Mouse (Mus musculus) heart, embryonic 12.5 days (tissue): ENCODE data around the gene Cog2. TPM values are rescaled to one million over a fixed set of nuclear protein-coding genes. Genes with fewer than 3 reads are reported as not detected.
A peak's percentile ranks its signal among the peaks of the same experiment; 100 is the strongest.

Source experiments
- ATAC-seq: fragments of 200-750 bp; cut with Nextera tagmentation; 2 replicates; pipeline ENCODE4 v1.8.0; 2017; ENCODE audit warnings: moderate TSS enrichment, moderate library complexity; ENCODE audit not compliant: insufficient number of reproducible peaks, low FRiP score
- H3K27ac ChIP-seq: fragments of 300-500 bp; sonication (generic); 2 replicates; pipeline ENCODE4 v1.5.1; 2016; ENCODE audit warnings: mild to moderate bottlenecking, moderate library complexity; ENCODE audit not compliant: poor library complexity, severe bottlenecking
- H3K27me3 ChIP-seq: fragments of 300-500 bp; sonication (generic); replicated peaks from 2 replicates; pipeline ENCODE4 v1.6.1; 2016; ENCODE audit warnings: mild to moderate bottlenecking, moderate library complexity
- H3K36me3 ChIP-seq: fragments of 300-500 bp; sonication (generic); 2 replicates; pipeline ENCODE4 v1.6.1; 2016; ENCODE audit warnings: mild to moderate bottlenecking, moderate library complexity
- H3K4me1 ChIP-seq: fragments of 300-500 bp; sonication (generic); replicated peaks from 2 replicates; pipeline ENCODE4 v1.6.1; 2016; ENCODE audit warnings: mild to moderate bottlenecking
- H3K4me2 ChIP-seq: fragments of 300-500 bp; sonication (generic); 2 replicates; pipeline ENCODE4 v1.6.1; 2016; ENCODE audit warnings: mild to moderate bottlenecking, moderate library complexity
- H3K4me3 ChIP-seq: fragments of 300-500 bp; sonication (generic); 2 replicates; pipeline ENCODE4 v1.5.1; 2016; ENCODE audit warnings: mild to moderate bottlenecking
- H3K9ac ChIP-seq: fragments of 300-500 bp; sonication (generic); 2 replicates; pipeline ENCODE4 v1.6.1; 2016; ENCODE audit warnings: mild to moderate bottlenecking, moderate library complexity
- H3K9me3 ChIP-seq: fragments of 300-500 bp; sonication (generic); replicated peaks from 2 replicates; pipeline ENCODE4 v1.6.1; 2016; ENCODE audit warnings: mild to moderate bottlenecking, moderate library complexity
- WGBS: fragments of 180-500 bp; shearing (Covaris S2); methylation state at CpG from one replicate; pipeline ENCODE4 v1.1.7; 2016; 5-methylcytosine and 5-hydroxymethylcytosine counted together
- polyA plus RNA-seq: library from polyadenylated mRNA; unstranded; fragments of >200 nt; fragmentation: Nextera tagmentation; extraction: Ambion mirVana; gene quantifications from 2 replicates; pipeline ENCODE4 v1.2.1, GENCODE M21; 2016

The Cog2 gene
- polyA plus RNA-seq, 1 experiment from 2014 or later, result 27.0 TPM

DNA sequence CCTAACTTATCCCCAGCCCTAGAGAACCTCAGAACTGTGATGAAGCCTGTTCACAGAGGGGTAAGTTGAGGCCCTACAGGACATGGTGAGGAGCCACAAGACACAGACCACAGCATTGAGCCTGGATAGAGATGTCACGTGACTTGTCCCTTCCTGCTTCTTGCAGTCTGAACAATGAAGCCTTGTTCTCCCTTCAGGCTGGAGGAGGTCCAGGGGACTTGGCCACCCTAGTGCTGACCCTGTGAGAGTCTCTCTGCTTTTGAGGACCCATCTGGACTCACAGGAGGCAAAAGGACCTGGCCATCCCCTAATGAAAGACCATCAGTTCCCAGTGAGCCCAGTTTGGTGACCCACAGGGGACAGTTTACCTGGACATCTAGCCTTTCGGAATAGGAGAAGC is 48.5 kb downstream of the Cog2 start:
- no peaks in the 10 kb centered on the region for H3K36me3 ChIP-seq
- WGBS, result 71% methylated on average over 2 of the region's 2 CpGs
- H3K4me1 ChIP-seq, result peaks cover 29% of the 10 kb centered on the region
- no peak for ATAC-seq
- H3K9me3 ChIP-seq, result no peaks in the 10 kb centered on the region
- no peak overlapping the region for H3K9ac ChIP-seq
- peaks cover 4% of the 10 kb centered on the region; the same call in 1 of the 2 replicates for H3K27me3 ChIP-seq
- H3K4me3 ChIP-seq, result no peak overlapping the region
- H3K27ac ChIP-seq, result no peak overlapping the region
- no peak overlapping the region for H3K4me2 ChIP-seq

DNA sequence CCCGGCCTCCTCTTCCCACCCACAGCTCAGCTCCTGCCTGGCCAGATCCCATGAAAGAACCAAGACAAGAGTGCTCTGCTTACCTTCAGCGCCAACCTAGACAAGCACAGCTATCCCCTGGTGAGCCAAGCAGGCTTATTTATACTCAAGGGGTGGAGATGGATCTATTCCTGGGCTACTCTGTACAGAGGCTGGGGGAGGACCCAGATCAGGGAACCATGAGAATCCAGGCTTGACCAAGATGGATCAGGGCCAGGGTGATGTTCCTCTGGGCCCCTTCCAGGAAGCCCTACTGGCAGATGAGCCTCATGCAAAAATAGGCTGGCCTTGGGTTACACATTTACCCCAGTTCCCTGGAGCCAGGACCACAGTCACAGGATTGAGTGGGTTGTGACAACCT is 49.0 kb downstream of the Cog2 start, which contains the start of gene Agt:
Agt (minus strand) TSS at position 114 of the 400 bp plus-strand sequence.
- ATAC-seq, result no peak
- WGBS, result 65% methylated on average over 2 of the region's 2 CpGs
- Histone ChIP-seq H3K36me3 (no peaks in the 10 kb centered on the region), H3K9ac (no peak within 1 kb of the TSS), H3K9me3 (no peaks in the 10 kb centered on the region), H3K27me3 (peaks cover 4% of the 10 kb centered on the region; the same call in 1 of the 2 replicates), H3K27ac (no peak within 1 kb of the TSS), H3K4me1 (peaks cover 29% of the 10 kb centered on the region), H3K4me2 (no peak within 1 kb of the TSS), H3K4me3 (no peak within 1 kb of the TSS)

DNA sequence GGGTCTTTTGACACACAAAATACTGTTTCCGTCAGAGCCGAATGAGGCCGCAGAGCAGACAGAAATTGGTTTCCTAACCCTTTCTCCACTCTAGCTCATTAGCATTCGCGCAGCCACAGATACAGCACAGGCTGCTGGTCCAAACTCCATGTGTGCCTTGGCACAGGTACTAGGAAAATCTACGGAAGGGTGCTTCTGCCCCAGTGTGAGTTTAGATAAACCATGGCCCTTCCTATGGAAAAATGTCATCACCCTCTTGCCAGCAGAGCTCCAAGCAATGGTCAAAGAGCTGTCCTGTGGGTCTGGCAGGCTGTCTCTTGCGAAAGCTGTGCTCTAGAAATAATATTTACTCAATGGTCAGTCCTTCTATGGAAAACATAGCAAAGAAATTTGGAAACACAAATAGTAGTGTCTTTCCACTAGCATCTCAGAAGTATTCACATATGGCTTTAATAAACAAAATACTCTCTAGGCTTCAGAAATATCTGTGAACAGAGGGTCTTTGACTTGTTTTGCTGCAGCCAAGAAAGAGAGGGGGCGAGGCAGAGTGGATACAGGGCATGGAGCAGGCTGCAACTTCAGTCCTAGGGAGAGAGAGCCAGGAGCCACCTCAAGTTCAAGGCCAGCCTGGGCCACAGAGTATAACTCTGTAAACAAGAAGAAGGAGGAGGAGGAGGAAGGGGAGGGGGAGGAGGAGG is 51.3 kb downstream of the Cog2 start:
- Histone ChIP-seq H3K27ac (peak overlapping the region; percentile 83), H3K9me3 (no peaks in the 10 kb centered on the region), H3K4me1 (peaks cover 29% of the 10 kb centered on the region), H3K9ac (no peak overlapping the region), H3K36me3 (no peaks in the 10 kb centered on the region), H3K27me3 (peaks cover 3% of the 10 kb centered on the region; the same call in 1 of the 2 replicates), H3K4me3 (no peak overlapping the region), H3K4me2 (no peak overlapping the region)
- 49% methylated on average over 8 of the region's 8 CpGs for WGBS
- ATAC-seq, result peak; percentile 74

DNA sequence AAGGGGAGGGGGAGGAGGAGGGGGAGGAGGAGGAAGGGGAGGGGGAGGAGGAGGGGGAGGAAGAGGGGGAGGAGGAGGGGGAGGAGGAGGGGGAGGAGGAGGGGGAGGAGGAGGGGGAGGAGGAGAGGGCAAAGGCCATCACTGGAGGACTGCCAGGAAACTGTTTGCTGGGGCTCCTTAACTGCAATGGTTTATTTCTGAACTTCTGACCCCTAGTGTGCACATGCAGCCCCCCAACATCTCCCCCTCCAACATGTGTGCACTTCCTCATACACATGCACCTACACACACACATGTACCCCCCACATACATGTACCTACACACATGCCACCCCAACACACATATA is 51.8 kb downstream of the Cog2 start:
- H3K9ac ChIP-seq, result no peak overlapping the region
- no peak overlapping the region for H3K4me3 ChIP-seq
- peaks cover 29% of the 10 kb centered on the region for H3K4me1 ChIP-seq
- ATAC-seq, result no peak
- H3K27me3 ChIP-seq, result no peaks in the 10 kb centered on the region
- no peaks in the 10 kb centered on the region for H3K9me3 ChIP-seq
- H3K36me3 ChIP-seq, result no peaks in the 10 kb centered on the region
- H3K4me2 ChIP-seq, result no peak overlapping the region
- H3K27ac ChIP-seq, result peak overlapping the region; percentile 78

DNA sequence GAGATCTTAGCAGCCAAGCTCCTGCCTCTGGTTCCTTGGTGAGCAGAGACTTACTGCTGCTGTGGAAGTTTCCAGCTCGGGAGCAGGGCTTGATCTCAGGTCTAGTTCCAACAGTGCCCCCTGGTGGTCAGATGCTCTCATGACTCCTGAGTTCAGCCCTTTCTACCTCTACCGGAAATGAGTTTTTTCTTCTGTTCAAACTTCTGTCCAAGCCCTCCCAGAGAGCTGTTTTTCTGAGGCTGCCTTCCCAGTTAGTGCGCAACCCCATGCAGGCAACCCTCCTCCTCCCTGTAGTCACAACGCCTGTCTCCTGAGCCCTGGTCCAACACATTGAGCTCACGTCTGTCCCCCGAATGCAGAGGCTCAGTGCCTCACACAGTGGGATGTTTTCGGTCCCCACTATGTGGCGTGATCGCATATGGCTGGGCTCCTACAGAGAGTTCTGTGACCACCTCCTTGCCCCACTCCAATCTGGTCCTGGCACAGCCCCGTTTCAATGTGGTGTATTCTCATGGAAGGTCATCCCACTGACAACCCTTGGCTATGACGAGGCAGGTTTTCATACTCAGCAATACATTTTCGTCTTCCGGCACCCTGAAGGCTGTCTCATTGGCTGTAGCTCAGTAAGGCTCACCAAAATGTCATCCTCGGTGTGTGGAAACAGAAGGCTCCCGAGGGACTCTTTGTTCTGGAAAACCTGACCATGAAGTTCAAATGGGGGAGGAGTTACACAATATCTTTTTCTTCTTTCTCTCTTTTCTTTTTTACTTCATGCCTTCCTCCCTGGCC is 53.2 kb downstream of the Cog2 start:
- 52% methylated on average over 15 of the region's 15 CpGs for WGBS
- H3K9ac ChIP-seq, result no peak overlapping the region
- no peaks in the 10 kb centered on the region for H3K27me3 ChIP-seq
- H3K4me3 ChIP-seq, result no peak overlapping the region
- peak overlapping the region; percentile 60; the same call in 1 of the 2 replicates for H3K27ac ChIP-seq
- no peak for ATAC-seq
- H3K4me2 ChIP-seq, result peak overlapping the region; percentile 37; the same call in 1 of the 2 replicates
- no peaks in the 10 kb centered on the region for H3K36me3 ChIP-seq
- peaks cover 29% of the 10 kb centered on the region for H3K4me1 ChIP-seq
- H3K9me3 ChIP-seq, result no peaks in the 10 kb centered on the region

DNA sequence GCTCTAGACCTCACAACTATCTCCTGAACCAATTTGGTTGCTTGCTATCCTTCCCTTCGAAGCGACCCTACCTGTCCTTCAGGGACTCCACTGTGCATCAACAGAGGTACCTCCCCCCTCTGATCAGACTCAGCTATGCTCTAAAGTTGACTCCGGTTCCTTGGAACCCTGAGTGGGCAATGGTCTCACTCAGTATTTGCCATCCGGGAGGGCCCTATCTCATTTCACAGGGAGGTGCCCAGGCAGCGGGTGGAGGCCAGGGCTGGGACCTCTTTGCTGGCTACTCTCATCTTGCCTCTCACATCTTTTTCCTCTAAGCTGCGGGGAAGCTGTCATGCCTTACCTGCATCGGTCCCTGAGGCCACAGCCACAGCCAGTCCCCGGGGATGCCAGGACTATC is 55.2 kb downstream of the Cog2 start, which contains the start of gene Capn9:
Capn9 (plus strand) TSS at position 301 of the 400 bp plus-strand sequence.
- peaks cover 18% of the 10 kb centered on the region for H3K4me1 ChIP-seq
- no peak within 1 kb of the TSS for H3K4me3 ChIP-seq
- H3K27me3 ChIP-seq, result no peaks in the 10 kb centered on the region
- H3K9ac ChIP-seq, result no peak within 1 kb of the TSS
- H3K9me3 ChIP-seq, result no peaks in the 10 kb centered on the region
- no peak for ATAC-seq
- no peak within 1 kb of the TSS for H3K27ac ChIP-seq
- no peaks in the 10 kb centered on the region for H3K36me3 ChIP-seq
- no peak within 1 kb of the TSS for H3K4me2 ChIP-seq
- WGBS, result 80% methylated on average over 8 of the region's 8 CpGs

DNA sequence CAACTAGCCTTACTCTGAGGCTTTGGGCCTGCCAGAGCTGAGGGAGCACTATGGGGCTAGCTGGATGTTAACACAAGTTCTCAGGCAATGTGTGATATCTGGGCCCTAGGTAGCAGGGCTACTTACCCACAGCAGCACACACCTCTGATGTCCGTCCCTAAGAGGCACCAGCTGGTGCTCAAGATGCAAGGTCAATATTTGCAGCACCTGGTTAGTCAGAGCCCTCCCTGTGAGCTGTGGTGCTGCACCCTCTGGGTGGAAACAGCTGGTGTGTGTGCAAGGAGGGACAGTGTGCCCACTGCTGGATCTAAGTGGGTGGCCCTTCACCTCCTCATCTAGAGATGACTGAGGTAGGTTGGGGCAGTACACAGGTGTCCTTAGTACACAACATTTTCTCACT is 56.2 kb downstream of the Cog2 start:
- Histone ChIP-seq H3K4me3 (no peak overlapping the region), H3K9me3 (no peaks in the 10 kb centered on the region), H3K4me1 (peaks cover 10% of the 10 kb centered on the region), H3K4me2 (no peak overlapping the region), H3K27me3 (no peaks in the 10 kb centered on the region), H3K27ac (no peak overlapping the region), H3K36me3 (no peaks in the 10 kb centered on the region), H3K9ac (no peak overlapping the region)
- WGBS, result 73% methylated on average over 1 of the region's 1 CpGs
- no peak for ATAC-seq

DNA sequence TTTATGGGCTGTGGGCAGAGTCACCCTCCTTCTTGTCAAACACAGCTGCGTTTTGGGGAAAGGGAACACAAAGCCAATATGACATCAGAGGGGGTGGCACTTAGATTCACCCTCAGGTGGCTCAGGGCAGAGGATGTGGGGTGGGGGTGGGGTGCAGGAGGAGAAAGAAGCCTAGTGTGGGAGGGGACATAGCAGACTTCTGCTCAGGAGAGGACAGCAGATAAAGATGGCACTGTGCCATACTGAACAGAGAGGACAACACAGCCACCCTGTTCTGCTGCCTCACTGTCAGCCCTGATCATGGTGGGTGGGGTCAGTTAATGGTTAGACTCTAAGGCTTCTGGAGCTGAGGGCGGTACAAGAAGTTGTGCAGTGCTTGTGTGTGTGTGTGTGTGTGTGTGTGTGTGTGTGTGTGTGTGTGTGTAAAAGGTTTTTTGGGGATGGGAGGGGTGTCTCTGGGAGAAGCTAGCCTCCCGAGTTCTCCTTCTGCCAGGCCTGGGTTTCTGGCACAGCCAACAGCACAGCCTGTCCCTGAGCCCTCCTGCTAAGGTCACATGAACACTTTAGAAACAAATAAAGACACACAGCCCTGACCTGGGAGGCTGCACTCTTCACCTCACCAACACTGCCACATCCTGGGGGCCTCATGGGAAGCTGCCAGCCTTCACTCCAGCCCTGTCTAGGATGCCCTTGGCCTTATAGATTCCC is 65.3 kb downstream of the Cog2 start:
- peak; percentile 82 for ATAC-seq
- Histone ChIP-seq H3K4me1 (peaks cover 16% of the 10 kb centered on the region), H3K9me3 (no peaks in the 10 kb centered on the region), H3K9ac (no peak overlapping the region), H3K27me3 (peaks cover 3% of the 10 kb centered on the region; the same call in 1 of the 2 replicates), H3K27ac (no peak overlapping the region), H3K4me3 (no peak overlapping the region), H3K36me3 (no peaks in the 10 kb centered on the region), H3K4me2 (no peak overlapping the region)
- WGBS, result 51% methylated on average over 3 of the region's 3 CpGs

DNA sequence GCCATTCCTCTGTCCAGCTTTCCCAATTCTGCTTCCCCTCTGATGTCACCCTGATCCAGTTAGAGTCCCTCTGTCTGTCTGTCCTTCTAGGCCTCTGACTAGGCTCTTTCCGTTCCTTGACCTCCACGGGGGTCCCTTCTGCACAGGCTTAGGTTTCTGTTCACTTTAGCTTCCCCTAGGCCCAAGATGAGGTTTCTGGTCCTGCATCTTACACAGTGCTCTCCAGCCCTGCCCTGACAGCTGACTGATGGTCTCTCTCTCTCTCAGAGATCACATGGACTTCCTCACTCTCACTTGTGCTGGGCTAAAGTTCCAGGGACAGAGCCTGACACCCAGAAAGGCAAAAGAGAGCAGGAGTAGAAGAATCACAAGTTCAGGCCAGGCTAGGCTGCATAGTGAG is 66.0 kb downstream of the Cog2 start:
- Histone ChIP-seq H3K4me3 (no peak overlapping the region), H3K9me3 (no peaks in the 10 kb centered on the region), H3K36me3 (no peaks in the 10 kb centered on the region), H3K4me2 (no peak overlapping the region), H3K4me1 (peaks cover 16% of the 10 kb centered on the region), H3K27ac (no peak overlapping the region), H3K9ac (no peak overlapping the region), H3K27me3 (peaks cover 3% of the 10 kb centered on the region; the same call in 1 of the 2 replicates)
- 75% methylated on average over 2 of the region's 2 CpGs for WGBS
- no peak for ATAC-seq

DNA sequence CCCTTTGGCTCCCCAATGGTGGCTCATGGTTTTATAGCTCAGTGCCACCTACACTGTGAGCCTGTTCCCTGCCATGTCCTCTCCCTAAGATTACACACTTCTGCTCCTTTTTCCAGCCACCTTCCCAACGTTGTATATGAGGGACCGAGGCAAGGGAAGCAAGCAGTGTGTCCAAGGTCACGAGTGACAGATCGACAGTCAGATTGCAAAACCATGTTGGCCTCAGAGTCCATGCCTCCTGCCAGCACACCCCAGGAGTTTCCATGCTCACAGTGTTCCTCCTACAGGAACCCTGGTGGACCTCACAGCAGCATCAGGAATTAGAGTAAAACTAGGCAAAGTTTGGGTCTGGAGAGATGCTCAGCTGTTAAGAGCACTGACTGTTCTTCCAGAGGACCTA is 68.8 kb downstream of the Cog2 start:
- 71% methylated on average over 4 of the region's 4 CpGs for WGBS
- Histone ChIP-seq H3K27me3 (peaks cover 3% of the 10 kb centered on the region; the same call in 1 of the 2 replicates), H3K4me1 (peaks cover 16% of the 10 kb centered on the region), H3K4me3 (no peak overlapping the region), H3K36me3 (no peaks in the 10 kb centered on the region), H3K4me2 (no peak overlapping the region), H3K27ac (no peak overlapping the region), H3K9me3 (no peaks in the 10 kb centered on the region), H3K9ac (no peak overlapping the region)
- no peak for ATAC-seq
